Comparison of ENCODE assay signal across 11 mouse cellular contexts in the genomic region with DNA sequence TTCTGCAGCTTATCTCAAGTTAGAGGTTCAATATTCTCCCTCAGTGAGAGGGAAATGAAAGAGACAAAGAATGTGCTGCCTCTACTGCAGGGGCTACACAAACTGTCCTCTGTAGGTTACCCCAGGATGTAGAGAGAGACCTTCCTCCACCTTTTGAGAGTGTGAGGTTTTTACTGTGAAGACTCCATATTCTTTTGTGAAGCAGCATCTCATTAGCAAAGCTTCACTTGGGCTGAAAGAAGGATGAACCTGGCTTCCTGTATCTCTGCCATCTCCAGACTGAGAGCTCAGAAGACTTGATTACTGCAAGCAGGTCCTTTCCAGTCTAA.
DNase-seq lines count a peak whose midpoint lies in the region; ATAC-seq lines count a peak whose summit lies in the region.
"Had no signal": no experiment of that assay in that cellular context is flagged by ENCODE, and none has a peak within 500 bp of the region (broad histone marks: within the 10 kb centered on the region; RNA-seq: fewer than 3 reads in every experiment).

No protein-coding gene starts in this region.

- no peak overlapping the region for H3K4me2 ChIP-seq in heart, embryonic 12.5 days
- peak overlapping the region; percentile 59 for H3K4me2 ChIP-seq in liver, embryonic 15.5 days
- no peak overlapping the region for H3K4me2 ChIP-seq in neural tube, embryonic 14.5 days (ENCODE audit: low read depth, low read length)
- H3K4me2 ChIP-seq: stomach, embryonic 15.5 days had no signal

- 0 out of 2 replicates have a peak overlapping the region, but pooled peaks have one; percentile 16 for H3K27ac ChIP-seq in heart, embryonic 12.5 days (ENCODE audit: poor library complexity, severe bottlenecking)
- H3K27ac ChIP-seq in hindbrain, embryonic 10.5 days, result peak overlapping the region; percentile 70
- H3K27ac ChIP-seq in liver, embryonic 15.5 days (replicated peaks), result peak overlapping the region; percentile 88
- peak overlapping the region; percentile 66; the same call in 1 of the 2 replicates for H3K27ac ChIP-seq in neural tube, embryonic 14.5 days (ENCODE audit: low read depth, low read length)
- H3K27ac ChIP-seq: stomach, embryonic 15.5 days had no signal

- ATAC-seq in heart, embryonic 12.5 days (ENCODE audit: insufficient number of reproducible peaks, low FRiP score), result no peak
- peak; percentile 40 for ATAC-seq in liver, embryonic 15.5 days (ENCODE audit: insufficient read depth)
- no peak for ATAC-seq in neural tube, embryonic 14.5 days (ENCODE audit: low read depth)
- ATAC-seq: inflammation-experienced regulatory T-cells, adult 6 months had no signal

- H3K4me3 ChIP-seq in heart, embryonic 12.5 days, result no peak overlapping the region
- H3K4me3 ChIP-seq in hindbrain, embryonic 10.5 days, result no peak overlapping the region
- H3K4me3 ChIP-seq in liver, embryonic 15.5 days (replicated peaks), result peak overlapping the region; percentile 17
- no peak overlapping the region for H3K4me3 ChIP-seq in neural tube, embryonic 14.5 days (ENCODE audit: low read depth, low read length)
- H3K4me3 ChIP-seq: stomach, embryonic 15.5 days had no signal

- H3K4me1 ChIP-seq in heart, embryonic 12.5 days (replicated peaks), result peaks cover 18% of the 10 kb centered on the region
- peaks cover 17% of the 10 kb centered on the region for H3K4me1 ChIP-seq in hindbrain, embryonic 10.5 days (replicated peaks)
- peaks cover 56% of the 10 kb centered on the region for H3K4me1 ChIP-seq in liver, embryonic 15.5 days (replicated peaks)
- peaks cover 17% of the 10 kb centered on the region for H3K4me1 ChIP-seq in neural tube, embryonic 14.5 days (ENCODE audit: control insufficient read depth, insufficient read depth, low read length)
- H3K4me1 ChIP-seq: stomach, embryonic 15.5 days had no signal

- H3K9me3 ChIP-seq in heart, embryonic 12.5 days (replicated peaks), result no peaks in the 10 kb centered on the region
- H3K9me3 ChIP-seq in hindbrain, embryonic 10.5 days, result no peaks in the 10 kb centered on the region
- H3K9me3 ChIP-seq in liver, embryonic 15.5 days (replicated peaks), result no peaks in the 10 kb centered on the region
- H3K9me3 ChIP-seq in neural tube, embryonic 14.5 days (ENCODE audit: control insufficient read depth, low read length), result no peaks in the 10 kb centered on the region
- H3K9me3 ChIP-seq: stomach, embryonic 15.5 days had no signal

- H3K27me3 ChIP-seq in heart, embryonic 12.5 days (replicated peaks), result no peaks in the 10 kb centered on the region
- no peaks in the 10 kb centered on the region for H3K27me3 ChIP-seq in hindbrain, embryonic 10.5 days (ENCODE audit: insufficient read depth, poor library complexity, severe bottlenecking)
- H3K27me3 ChIP-seq in liver, embryonic 15.5 days, result 0 out of 2 replicates have a peak, but pooled peaks cover 4% of the 10 kb centered on the region
- no peaks in the 10 kb centered on the region for H3K27me3 ChIP-seq in neural tube, embryonic 14.5 days (ENCODE audit: control insufficient read depth, insufficient read depth, low read length)
- H3K27me3 ChIP-seq: stomach, embryonic 15.5 days had no signal

- no peaks in the 10 kb centered on the region for H3K36me3 ChIP-seq in heart, embryonic 12.5 days
- H3K36me3 ChIP-seq in hindbrain, embryonic 10.5 days, result no peaks in the 10 kb centered on the region
- no peaks in the 10 kb centered on the region for H3K36me3 ChIP-seq in liver, embryonic 15.5 days (replicated peaks)
- H3K36me3 ChIP-seq in neural tube, embryonic 14.5 days (ENCODE audit: control insufficient read depth, insufficient read depth, low read length), result no peaks in the 10 kb centered on the region
- H3K36me3 ChIP-seq: stomach, embryonic 15.5 days had no signal

- no peak for DNase-seq in heart, adult 8-10 months (ENCODE audit: low spot score)
- no peak for DNase-seq in hindbrain, embryonic 10.5 days (ENCODE audit: low spot score)
- no peak for DNase-seq in adrenal gland, postnatal 14 days
- DNase-seq in thymus, postnatal 25 days, result no peak
- DNase-seq in right cerebral cortex, postnatal 25 days, result no peak
- DNase-seq: cerebellum, postnatal 25 days had no signal

- no peak overlapping the region for H3K9ac ChIP-seq in heart, embryonic 12.5 days
- peak overlapping the region; percentile 42 for H3K9ac ChIP-seq in liver, embryonic 15.5 days
- H3K9ac ChIP-seq in neural tube, embryonic 14.5 days (replicated peaks; ENCODE audit: low read depth, low read length), result no peak overlapping the region
- H3K9ac ChIP-seq: stomach, embryonic 15.5 days had no signal

Comparison
In these comparisons a context has a peak if more than half of its experiments do, and no peak if none do; other contexts are left out.
1. H3K27ac ChIP-seq: peak in every context shown above with its lines; median percentile 88 in liver, embryonic 15.5 days; 70 in hindbrain, embryonic 10.5 days; 66 in neural tube, embryonic 14.5 days; 16 in heart, embryonic 12.5 days.